ENCODE assay signal across 7 mouse cellular contexts in the genomic region with DNA sequence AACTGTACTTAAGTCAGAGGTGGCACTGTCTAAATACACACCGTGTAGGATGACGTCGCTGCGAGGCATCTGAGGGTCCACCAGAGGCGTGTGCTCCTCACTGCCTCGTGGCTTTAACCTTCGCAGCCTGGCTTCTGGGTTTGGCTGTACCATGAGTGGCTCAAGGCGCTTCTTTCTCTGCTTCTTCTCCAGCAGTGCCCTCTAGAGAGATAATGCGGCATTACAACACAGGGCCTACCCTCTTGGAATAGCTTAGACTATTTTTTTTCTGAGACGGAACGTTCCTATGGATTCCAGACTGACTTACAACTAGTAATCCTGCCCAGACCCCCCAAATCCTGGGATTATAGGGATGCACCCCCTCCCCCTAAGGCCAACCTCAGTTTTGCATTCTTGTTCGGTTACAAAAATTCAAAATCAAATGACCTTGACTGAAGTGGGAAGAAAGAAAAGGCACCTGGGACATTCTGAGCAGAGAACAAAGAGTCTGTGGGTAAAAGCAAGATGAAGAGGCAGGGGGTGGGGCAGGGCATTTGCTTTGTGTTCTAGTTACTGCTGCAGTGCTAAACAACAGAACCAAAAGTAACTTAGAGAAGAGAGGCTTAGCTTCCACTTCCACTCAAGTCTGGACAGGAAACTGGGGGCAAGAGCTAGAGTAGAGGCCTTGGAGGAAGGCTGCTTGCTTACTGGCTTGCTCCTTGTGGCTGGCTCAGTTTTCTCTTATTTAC. TPM values are rescaled to one million over a fixed set of nuclear protein-coding genes. Genes with fewer than 3 reads are reported as not detected.
DNase-seq lines count a peak whose midpoint lies in the region; ATAC-seq lines count a peak whose summit lies in the region.

No protein-coding gene starts in this region.

- 0 out of 2 replicates have a peak overlapping the region, but pooled peaks have one; percentile 11 for H3K27ac ChIP-seq in hindbrain, embryonic 15.5 days (replicated peaks)

- 25% methylated on average over 12 of the region's 12 CpGs for WGBS in hindbrain, embryonic 15.5 days

- H3K36me3 ChIP-seq in hindbrain, embryonic 15.5 days, result peaks cover 24% of the 10 kb centered on the region

- peak; percentile 72 for ATAC-seq in hindbrain, embryonic 15.5 days (ENCODE audit: low FRiP score, low read depth)

- peaks cover 16% of the 10 kb centered on the region for H3K4me1 ChIP-seq in hindbrain, embryonic 15.5 days (replicated peaks)

- DNase-seq in WW6 (ENCODE audit: low read depth, low spot score), result peak; percentile 87
- peak; percentile 90 to 93 for DNase-seq in cerebellum, postnatal 10 days
- DNase-seq in gastrocnemius, adult 18-20 months (ENCODE audit: low spot score), result peak; percentile 72
- DNase-seq in layer of hippocampus, postnatal 36 days, result peak; percentile 56 to 59
- DNase-seq in lung, postnatal 36 days, result peak; percentile 91
- peak; percentile 72 to 83 for DNase-seq in right cerebral cortex, adult 2 months (ENCODE audit: low spot score in 2 of 2)

- no peaks in the 10 kb centered on the region for H3K9me3 ChIP-seq in hindbrain, embryonic 15.5 days

- H3K27me3 ChIP-seq in hindbrain, embryonic 15.5 days, result no peaks in the 10 kb centered on the region

- H3K4me2 ChIP-seq in hindbrain, embryonic 15.5 days, result no peak overlapping the region

- no peak overlapping the region for H3K9ac ChIP-seq in hindbrain, embryonic 15.5 days

- no peak overlapping the region for H3K4me3 ChIP-seq in hindbrain, embryonic 15.5 days

RNA-seq across cellular contexts. Expression of gene Tulp3, which starts 21.1 kb away (rescaled TPM):
- 1 to 10 TPM; 6.3 to 8.2 TPM for total RNA-seq in gastrocnemius, adult 18-20 months (2021)
- polyA plus RNA-seq in hindbrain, embryonic 15.5 days (2015; fragmentation: Nextera tagmentation; extraction: Ambion mirVana), result 15.9 and 16.5 TPM in 2 replicates
- 10 to 100 TPM; 19.6 to 24.0 TPM for total RNA-seq in layer of hippocampus, postnatal 36 days (2021)

RNA-seq across cellular contexts. Expression of gene Rhno1, which starts 28.1 kb away (rescaled TPM):
- total RNA-seq in gastrocnemius, adult 18-20 months (2021), result 1 to 10 TPM; 6.2 to 6.7 TPM
- 80.7 and 83.5 TPM in 2 replicates for polyA plus RNA-seq in hindbrain, embryonic 15.5 days (2015; fragmentation: Nextera tagmentation; extraction: Ambion mirVana)
- 10 to 100 TPM; 20.4 to 20.8 TPM for total RNA-seq in layer of hippocampus, postnatal 36 days (2021)

RNA-seq across cellular contexts. Expression of gene Foxm1, which starts 28.2 kb away (rescaled TPM):
- total RNA-seq in gastrocnemius, adult 18-20 months (2021), result under 1 TPM; 0.11 to 0.19 TPM
- 9.0 and 10.5 TPM in 2 replicates for polyA plus RNA-seq in hindbrain, embryonic 15.5 days (2015; fragmentation: Nextera tagmentation; extraction: Ambion mirVana)
- total RNA-seq in layer of hippocampus, postnatal 36 days (2021), result 1 to 10 TPM; 1.6 to 2.2 TPM

RNA-seq across cellular contexts. Expression of gene Tead4, which starts 33.9 kb away (rescaled TPM):
- 10 to 100 TPM in 1 of 2 experiments, 1 to 10 TPM in 1; 6.2 to 11.1 TPM for total RNA-seq in gastrocnemius, adult 18-20 months (2021)
- polyA plus RNA-seq in hindbrain, embryonic 15.5 days (2015; fragmentation: Nextera tagmentation; extraction: Ambion mirVana), result 0.47 and 0.49 TPM in 2 replicates
- 1 to 10 TPM in 1 of 2 experiments, under 1 TPM in 1; 0.57 to 1.1 TPM for total RNA-seq in layer of hippocampus, postnatal 36 days (2021)

RNA-seq across cellular contexts. Expression of gene Tex52, which starts 40.7 kb away (rescaled TPM):
- not detected for total RNA-seq in gastrocnemius, adult 18-20 months (2021)
- polyA plus RNA-seq in hindbrain, embryonic 15.5 days (2015; fragmentation: Nextera tagmentation; extraction: Ambion mirVana), result 0.26 and 0.39 TPM in 2 replicates
- 1 to 10 TPM in 1 of 2 experiments, under 1 TPM in 1; 0.68 to 1.5 TPM for total RNA-seq in layer of hippocampus, postnatal 36 days (2021)
